In the genomic region with DNA sequence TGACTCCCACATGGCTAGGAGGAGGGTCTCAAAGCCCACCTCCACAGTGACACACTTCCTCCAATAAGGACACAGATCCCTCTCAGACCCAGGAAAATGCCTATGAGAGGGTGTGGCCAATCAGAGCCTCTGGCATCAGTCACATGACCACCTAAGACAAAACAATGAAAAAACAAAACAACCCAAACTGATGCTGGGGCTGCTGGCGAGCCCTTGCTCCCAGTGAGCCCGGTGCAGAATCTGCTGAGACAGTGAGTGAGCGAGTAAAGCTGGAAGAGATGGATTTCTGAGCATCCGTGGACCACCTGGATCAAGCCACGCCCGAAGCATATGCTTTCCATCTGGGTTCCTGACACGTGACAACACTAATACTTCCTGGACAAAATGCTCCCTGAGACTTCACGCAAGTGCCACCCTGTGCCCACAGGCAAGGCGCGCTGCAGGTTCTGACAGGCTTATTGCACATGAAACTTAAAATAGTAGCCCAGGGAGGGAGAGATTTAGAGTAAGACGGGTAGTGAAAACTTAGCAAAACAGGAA, we compare ENCODE assay signal across 8 mouse cellular contexts. TPM values are rescaled to one million over a fixed set of nuclear protein-coding genes. Genes with fewer than 3 reads are reported as not detected.
DNase-seq lines count a peak whose midpoint lies in the region; ATAC-seq lines count a peak whose summit lies in the region.

No protein-coding gene starts in this region.

- ATAC-seq in heart, embryonic 15.5 days (replicated peaks; ENCODE audit: insufficient number of reproducible peaks, insufficient read depth, low FRiP score, low read depth), result no peak
- ATAC-seq in granulocyte monocyte progenitor cell, adult 5-6 weeks (replicated peaks; ENCODE audit: poor library complexity, severe bottlenecking), result peak; percentile 39
- ATAC-seq in liver, embryonic 15.5 days (ENCODE audit: insufficient read depth), result no peak
- ATAC-seq in stomach, embryonic 15.5 days (ENCODE audit: insufficient read depth, low FRiP score, low read depth), result no peak

- intact Hi-C loops in heart, postnatal 25 days (cut with DNase I), result no loop called here

- H3K4me2 ChIP-seq in heart, embryonic 15.5 days, result peak overlapping the region; percentile 53
- peak overlapping the region; percentile 51 for H3K4me2 ChIP-seq in liver, embryonic 15.5 days
- peak overlapping the region; percentile 8; the same call in 1 of the 2 replicates for H3K4me2 ChIP-seq in stomach, embryonic 15.5 days

- no peak for DNase-seq in heart, postnatal 25 days (ENCODE audit: low spot score)
- DNase-seq in ZHBTc4 (ENCODE audit: low read depth, low spot score), result peak; percentile 79
- DNase-seq in left cerebral cortex, adult 18-20 months (ENCODE audit: low spot score in 2 of 2), result no peak
- DNase-seq in right cerebral cortex, postnatal 4 days, result no peak

- H3K4me3 ChIP-seq in heart, embryonic 15.5 days, result peak overlapping the region; percentile 37
- peak overlapping the region; percentile 30 for H3K4me3 ChIP-seq in liver, embryonic 15.5 days (replicated peaks)
- no peak overlapping the region for H3K4me3 ChIP-seq in stomach, embryonic 15.5 days (replicated peaks)

- no peaks in the 10 kb centered on the region for H3K36me3 ChIP-seq in heart, embryonic 15.5 days
- no peaks in the 10 kb centered on the region for H3K36me3 ChIP-seq in liver, embryonic 15.5 days (replicated peaks)
- no peaks in the 10 kb centered on the region for H3K36me3 ChIP-seq in stomach, embryonic 15.5 days

- 36% methylated on average over 11 of the region's 11 CpGs for WGBS in heart, embryonic 15.5 days
- 27% methylated on average over 11 of the region's 11 CpGs for WGBS in liver, embryonic 15.5 days (ENCODE audit: insufficient replicate concordance)
- 21% methylated on average over 11 of the region's 11 CpGs for WGBS in stomach, embryonic 15.5 days

- no peaks in the 10 kb centered on the region for H3K9me3 ChIP-seq in heart, embryonic 15.5 days (replicated peaks)
- H3K9me3 ChIP-seq in liver, embryonic 15.5 days (replicated peaks), result no peaks in the 10 kb centered on the region
- H3K9me3 ChIP-seq in stomach, embryonic 15.5 days, result no peaks in the 10 kb centered on the region

- H3K27ac ChIP-seq in heart, embryonic 15.5 days, result no peak overlapping the region
- H3K27ac ChIP-seq in liver, embryonic 15.5 days (replicated peaks), result no peak overlapping the region
- peak overlapping the region; percentile 2 for H3K27ac ChIP-seq in stomach, embryonic 15.5 days

- H3K27me3 ChIP-seq in heart, embryonic 15.5 days, result no peaks in the 10 kb centered on the region
- no peaks in the 10 kb centered on the region for H3K27me3 ChIP-seq in liver, embryonic 15.5 days
- H3K27me3 ChIP-seq in stomach, embryonic 15.5 days (replicated peaks), result no peaks in the 10 kb centered on the region

- no peak overlapping the region; the same call in 1 of the 2 replicates for H3K9ac ChIP-seq in heart, embryonic 15.5 days
- no peak overlapping the region for H3K9ac ChIP-seq in liver, embryonic 15.5 days
- no peak overlapping the region for H3K9ac ChIP-seq in stomach, embryonic 15.5 days

- peaks cover 5% of the 10 kb centered on the region; the same call in 1 of the 2 replicates for H3K4me1 ChIP-seq in heart, embryonic 15.5 days (replicated peaks)
- peaks cover 18% of the 10 kb centered on the region for H3K4me1 ChIP-seq in liver, embryonic 15.5 days (replicated peaks)
- H3K4me1 ChIP-seq in stomach, embryonic 15.5 days, result peaks cover 9% of the 10 kb centered on the region; the same call in 1 of the 2 replicates

RNA-seq across cellular contexts. Expression of gene Fhad1, which starts 16.5 kb away (rescaled TPM):
- 2.7 and 2.8 TPM in 2 replicates for polyA plus RNA-seq in heart, embryonic 15.5 days (2015; fragmentation: Nextera tagmentation; extraction: Ambion mirVana)
- total RNA-seq in heart, postnatal 25 days (2021), result under 1 TPM; 0.05 to 0.31 TPM
- total RNA-seq in granulocyte monocyte progenitor cell, adult 5-6 weeks (2014; fragmentation: Nextera tagmentation), result not detected in 2 replicates
- total RNA-seq in granulocyte monocyte progenitor cell, adult 5-6 weeks (2017), result 0.39 TPM in 1 of 2 replicates, not detected in the other
- polyA plus RNA-seq in liver, embryonic 15.5 days (2015; fragmentation: Nextera tagmentation; extraction: Ambion mirVana), result 0.24 TPM in 1 of 2 replicates, not detected in the other
- polyA plus RNA-seq in stomach, embryonic 15.5 days (2015; fragmentation: Nextera tagmentation; extraction: Ambion mirVana), result 2.0 and 2.7 TPM in 2 replicates
- total RNA-seq in left cerebral cortex, adult 18-20 months (2021), result 1 to 10 TPM; 7.4 to 9.1 TPM

Comparison
In these comparisons a context has a peak if more than half of its experiments do, and no peak if none do; other contexts are left out.
1. RNA of gene Fhad1, which starts 16.5 kb away (total RNA-seq): 7.4 to 9.1 TPM in left cerebral cortex, adult 18-20 months; 0.05 to 0.31 TPM in heart, postnatal 25 days and 0.39 TPM in granulocyte monocyte progenitor cell, adult 5-6 weeks; every median in the first group is over 4 times any median in the second.
2. Peak in every context shown above with its lines, with median percentiles within 50 percentile points of each other: H3K4me2 ChIP-seq.